Mouse (Mus musculus): Measurements from ENCODE around the gene Sdccag8. TPM values are rescaled to one million over a fixed set of nuclear protein-coding genes. Genes with fewer than 3 reads are reported as not detected.
A peak's percentile ranks its signal among the peaks of the same experiment; 100 is the strongest.

Sdccag8 gene
- polyA plus RNA-seq, 1 experiment from 2014 or later: 22.8 TPM

MicroRNAs within 50 kb of the gene (microRNA counts, 519-probe panel; counts per million panel counts)
- microRNA mmu-miR-350: 4,972 counts per million, percentile 31 among the panel's probes with 10 or more counts

Small RNA genes within 50 kb of the gene (microRNA-seq; reads per million reads assigned to microRNA genes)
- not detected for gene Gm25993
- gene Mir350: 774 reads per million, percentile 74 among the genes with 10 or more reads in this experiment

Other genes starting within 250 kb of the Sdccag8 start
- gene Cep170, start 593 bp upstream of the Sdccag8 start, polyA plus RNA-seq (2016; fragmentation: Nextera tagmentation; extraction: Ambion mirVana): 32.0 and 51.8 TPM in 2 replicates

Data from midbrain, embryonic 10.5 days (tissue).